Mouse (Mus musculus) embryonic facial prominence, embryonic 11.5 days (tissue): ENCODE measurements around the gene Dus1l. TPM values are rescaled to one million over a fixed set of nuclear protein-coding genes. Genes with fewer than 3 reads are reported as not detected.

ENCODE experiments used
- ATAC-seq: fragments of 200-750 bp; cut with Nextera tagmentation; replicated peaks from 2 replicates; pipeline ENCODE4 v1.8.0; 2017; ENCODE audit warnings: low read depth; ENCODE audit not compliant: insufficient number of reproducible peaks, low FRiP score, low TSS enrichment
- DNase-seq: peaks from one replicate; pipeline ENCODE4 v3.0.0-alpha.2; 2015; ENCODE audit warnings: low spot score
- H3K27ac ChIP-seq: fragments of 300-500 bp; sonication (generic); replicated peaks from 2 replicates; pipeline ENCODE4 v1.5.1; 2014; ENCODE audit warnings: mild to moderate bottlenecking, low read depth, low read length, control low read depth
- H3K27me3 ChIP-seq: fragments of 300-500 bp; sonication (generic); 2 replicates; pipeline ENCODE4 v1.6.1; 2014; ENCODE audit warnings: mild to moderate bottlenecking, low read length, moderate library complexity, mixed read lengths; ENCODE audit not compliant: control insufficient read depth, insufficient read depth
- H3K36me3 ChIP-seq: fragments of 300-500 bp; sonication (generic); replicated peaks from 2 replicates; pipeline ENCODE4 v1.6.1; 2014; ENCODE audit warnings: low read depth, mild to moderate bottlenecking, low read length, moderate library complexity, mixed read lengths; ENCODE audit not compliant: control insufficient read depth, insufficient read depth
- H3K4me1 ChIP-seq: fragments of 300-500 bp; sonication (generic); 2 replicates; pipeline ENCODE4 v1.6.1; 2014; ENCODE audit warnings: low read length, mixed read lengths; ENCODE audit not compliant: control insufficient read depth, insufficient read depth
- H3K4me2 ChIP-seq: fragments of 300-500 bp; sonication (generic); 2 replicates; pipeline ENCODE4 v1.6.1; 2014; ENCODE audit warnings: low read depth, mild to moderate bottlenecking, control low read depth, low read length, moderate library complexity
- H3K4me3 ChIP-seq: fragments of 300-500 bp; sonication (generic); 2 replicates; pipeline ENCODE4 v1.5.1; 2014; ENCODE audit warnings: low read depth, low read length, control low read depth
- H3K9ac ChIP-seq: fragments of 300-500 bp; sonication (generic); replicated peaks from 2 replicates; pipeline ENCODE4 v1.6.1; 2014; ENCODE audit warnings: mild to moderate bottlenecking, control low read depth, low read length
- H3K9me3 ChIP-seq: fragments of 300-500 bp; sonication (generic); replicated peaks from 2 replicates; pipeline ENCODE4 v1.6.1; 2016; ENCODE audit warnings: mild to moderate bottlenecking, low read length, inconsistent platforms, mixed read lengths; ENCODE audit not compliant: control insufficient read depth
- WGBS: fragments of 180-500 bp; shearing (Covaris S2); extraction: QIAGEN DNeasy Blood & Tissue Kit; methylation state at CpG from one replicate; pipeline ENCODE4 v1.1.7; 2014; 5-methylcytosine and 5-hydroxymethylcytosine counted together
- polyA plus RNA-seq: library from polyadenylated mRNA; unstranded; fragments of >200 nt; fragmentation: Nextera tagmentation; extraction: Ambion mirVana; gene quantifications from 2 replicates; pipeline ENCODE4 v1.2.1, GENCODE M21; 2014

Gene Dus1l
- polyA plus RNA-seq, 1 experiment from 2014 or later: 72.8 TPM

GRCm38 (mm10) chr11:120822321-120822720 is 26.1 kb upstream of the Dus1l start:
- Histone ChIP-seq H3K27me3 (no peaks in the 10 kb centered on the region), H3K4me2 (peak overlapping the region; percentile 64), H3K9me3 (no peaks in the 10 kb centered on the region), H3K9ac (peak overlapping the region; percentile 94), H3K36me3 (peaks cover 33% of the 10 kb centered on the region), H3K4me3 (peak overlapping the region; percentile 92), H3K27ac (no peak overlapping the region), H3K4me1 (peaks cover 22% of the 10 kb centered on the region)
- DNase-seq (no peak), ATAC-seq (no peak)
- 70% methylated on average over 4 of the region's 4 CpGs for WGBS

- peaks cover 43% of the 10 kb centered on the region for H3K36me3 ChIP-seq
- H3K9ac ChIP-seq: no peak overlapping the region
- H3K4me1 ChIP-seq: peaks cover 22% of the 10 kb centered on the region
- H3K27ac ChIP-seq: no peak overlapping the region
- no peaks in the 10 kb centered on the region for H3K9me3 ChIP-seq
- 85% methylated on average over 14 of the region's 14 CpGs for WGBS
- DNase-seq: no peak
- no peaks in the 10 kb centered on the region for H3K27me3 ChIP-seq
- ATAC-seq: no peak
- H3K4me2 ChIP-seq: no peak overlapping the region; the same call in 1 of the 2 replicates
- no peak overlapping the region for H3K4me3 ChIP-seq
These were observed 25.1 kb upstream of the Dus1l start for GRCm38 (mm10) chr11:120821076-120821922.

- WGBS: 95% methylated on average over 14 of the region's 14 CpGs
- Histone ChIP-seq H3K4me2 (no peak overlapping the region), H3K4me1 (peaks cover 16% of the 10 kb centered on the region), H3K9me3 (no peaks in the 10 kb centered on the region), H3K9ac (no peak overlapping the region), H3K27me3 (no peaks in the 10 kb centered on the region), H3K4me3 (no peak overlapping the region), H3K36me3 (peaks cover 48% of the 10 kb centered on the region), H3K27ac (no peak overlapping the region)
- ATAC-seq: no peak
- no peak for DNase-seq
These were observed 24.3 kb upstream of the Dus1l start for GRCm38 (mm10) chr11:120820546-120820945.

GRCm38 (mm10) chr11:120819556-120819955 is 23.4 kb upstream of the Dus1l start:
- H3K9ac ChIP-seq: no peak overlapping the region
- no peak for DNase-seq
- no peak overlapping the region for H3K4me2 ChIP-seq
- H3K27ac ChIP-seq: no peak overlapping the region
- no peak overlapping the region for H3K4me3 ChIP-seq
- peaks cover 57% of the 10 kb centered on the region for H3K36me3 ChIP-seq
- peaks cover 12% of the 10 kb centered on the region for H3K4me1 ChIP-seq
- 95% methylated on average over 6 of the region's 6 CpGs for WGBS
- ATAC-seq: no peak
- no peaks in the 10 kb centered on the region for H3K9me3 ChIP-seq
- H3K27me3 ChIP-seq: no peaks in the 10 kb centered on the region

DNA sequence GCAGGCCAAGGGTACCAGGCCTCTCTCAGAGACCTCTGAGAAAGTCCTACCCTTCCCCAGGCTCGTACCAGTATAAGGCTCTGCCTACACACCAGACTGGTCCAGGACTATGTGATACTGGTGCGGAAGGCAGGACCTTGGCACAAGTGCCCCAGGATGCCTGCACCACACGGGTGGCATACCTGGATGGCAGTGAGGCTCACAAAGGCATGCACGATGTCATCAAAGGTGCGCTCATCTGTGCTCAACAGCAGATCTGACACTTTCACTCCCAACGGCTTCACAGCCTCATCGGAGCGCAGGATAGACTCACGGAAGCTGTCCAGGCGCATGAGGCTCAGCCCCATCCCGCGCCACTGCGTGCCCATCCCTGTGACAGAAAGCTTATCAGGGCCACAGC is 22.0 kb upstream of the Dus1l start:
- no peaks in the 10 kb centered on the region for H3K9me3 ChIP-seq
- H3K9ac ChIP-seq: no peak overlapping the region
- no peak overlapping the region for H3K4me2 ChIP-seq
- DNase-seq (no peak), ATAC-seq (no peak)
- H3K36me3 ChIP-seq: peaks cover 69% of the 10 kb centered on the region
- peaks cover 12% of the 10 kb centered on the region for H3K4me1 ChIP-seq
- no peak overlapping the region for H3K27ac ChIP-seq
- no peak overlapping the region for H3K4me3 ChIP-seq
- H3K27me3 ChIP-seq: no peaks in the 10 kb centered on the region
- WGBS: 97% methylated on average over 13 of the region's 13 CpGs

DNA sequence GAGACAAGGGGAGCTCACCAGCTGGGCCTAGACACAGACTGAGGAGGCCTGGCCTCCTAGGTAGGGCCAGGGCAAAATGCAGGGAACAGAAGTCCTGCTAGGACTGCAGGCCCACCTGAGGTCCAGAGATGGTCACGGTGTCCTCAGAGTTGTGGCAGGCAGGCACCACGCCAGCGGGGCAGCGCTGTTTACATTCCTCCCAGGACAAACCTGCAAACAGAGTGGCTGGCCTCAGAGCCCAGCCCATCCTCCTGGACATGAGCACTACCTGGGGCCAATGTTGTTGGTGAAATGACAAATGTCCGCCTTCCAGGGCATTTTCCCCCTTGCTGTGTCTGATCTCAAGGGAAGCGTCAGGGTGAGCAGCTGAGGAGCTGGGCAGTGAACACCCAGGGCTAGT is 21.2 kb upstream of the Dus1l start:
- H3K27ac ChIP-seq: no peak overlapping the region
- H3K9me3 ChIP-seq: no peaks in the 10 kb centered on the region
- no peak overlapping the region for H3K9ac ChIP-seq
- no peak for ATAC-seq
- no peak overlapping the region for H3K4me2 ChIP-seq
- DNase-seq: no peak
- H3K4me1 ChIP-seq: peaks cover 9% of the 10 kb centered on the region
- H3K36me3 ChIP-seq: peaks cover 76% of the 10 kb centered on the region
- 89% methylated on average over 6 of the region's 6 CpGs for WGBS
- no peaks in the 10 kb centered on the region for H3K27me3 ChIP-seq
- no peak overlapping the region for H3K4me3 ChIP-seq

GRCm38 (mm10) chr11:120812068-120812467 is 15.9 kb upstream of the Dus1l start:
- 98% methylated on average over 16 of the region's 16 CpGs for WGBS
- Histone ChIP-seq H3K4me1 (no peaks in the 10 kb centered on the region), H3K9me3 (no peaks in the 10 kb centered on the region), H3K9ac (no peak overlapping the region), H3K36me3 (peaks cover 76% of the 10 kb centered on the region), H3K27ac (no peak overlapping the region), H3K4me3 (no peak overlapping the region), H3K4me2 (no peak overlapping the region), H3K27me3 (no peaks in the 10 kb centered on the region)
- ATAC-seq: no peak
- no peak for DNase-seq

DNA sequence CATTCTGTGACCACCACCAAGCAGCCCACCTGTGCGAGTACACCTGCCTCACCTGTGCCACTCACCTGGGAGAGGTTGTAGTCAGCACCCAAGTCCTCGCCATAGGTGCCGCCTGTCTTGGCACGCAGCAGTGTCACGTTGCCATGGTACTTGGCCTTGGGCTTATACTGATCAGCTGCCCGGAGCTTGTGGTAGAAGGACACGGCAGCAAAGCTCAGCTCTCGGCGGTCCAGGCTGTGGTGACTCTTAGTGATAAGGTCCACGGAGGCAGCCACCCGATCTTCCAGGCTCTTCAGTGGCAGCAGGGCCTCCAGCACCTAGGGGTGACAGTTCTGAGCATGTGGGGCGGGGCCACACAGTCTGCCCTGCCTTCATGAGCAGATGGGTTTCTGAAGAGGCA is 11.8 kb upstream of the Dus1l start:
- 94% methylated on average over 12 of the region's 12 CpGs for WGBS
- H3K27me3 ChIP-seq: no peaks in the 10 kb centered on the region
- no peaks in the 10 kb centered on the region for H3K4me1 ChIP-seq
- H3K9me3 ChIP-seq: no peaks in the 10 kb centered on the region
- H3K36me3 ChIP-seq: peaks cover 47% of the 10 kb centered on the region
- no peak overlapping the region for H3K9ac ChIP-seq
- no peak for DNase-seq
- no peak overlapping the region for H3K4me3 ChIP-seq
- no peak overlapping the region for H3K4me2 ChIP-seq
- ATAC-seq: no peak
- no peak overlapping the region for H3K27ac ChIP-seq
